Mouse (Mus musculus) gastrocnemius, postnatal 10 days (tissue): ENCODE measurements around the gene Ccni. TPM values are rescaled to one million over a fixed set of nuclear protein-coding genes. Genes with fewer than 3 reads are reported as not detected.

Experiments used
- DNase-seq: peaks from one replicate; pipeline ENCODE4 v3.0.0; 2021; ENCODE audit warnings: mixed read lengths
- total RNA-seq, 2 experiments: library from RNA; stranded (reverse); gene quantifications; 2 replicates each; pipeline ENCODE4 v1.2.3; 2021

The Ccni gene
- total RNA-seq, 2 experiments from 2014 or later = 117 to 125 TPM

DNA sequence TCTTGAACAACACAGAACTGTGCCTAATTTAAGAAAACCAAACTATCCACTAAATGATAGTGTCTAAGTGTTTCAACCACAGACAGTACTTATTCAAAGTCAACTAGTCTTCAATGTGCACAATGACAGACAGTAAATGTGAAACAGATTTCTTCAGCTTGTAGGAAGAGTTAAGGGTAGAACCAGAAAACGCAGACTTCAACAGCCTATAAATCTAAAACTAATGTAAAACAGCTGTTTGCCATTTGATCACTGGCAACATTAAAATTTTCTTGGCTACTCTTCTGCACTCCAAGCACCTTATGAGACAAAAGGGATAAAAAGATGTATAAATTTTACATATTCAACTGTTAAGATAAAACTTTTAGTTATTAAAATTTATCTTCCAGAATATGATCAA, 5.1 kb downstream of the Ccni start:
- DNase-seq = no peak

DNA sequence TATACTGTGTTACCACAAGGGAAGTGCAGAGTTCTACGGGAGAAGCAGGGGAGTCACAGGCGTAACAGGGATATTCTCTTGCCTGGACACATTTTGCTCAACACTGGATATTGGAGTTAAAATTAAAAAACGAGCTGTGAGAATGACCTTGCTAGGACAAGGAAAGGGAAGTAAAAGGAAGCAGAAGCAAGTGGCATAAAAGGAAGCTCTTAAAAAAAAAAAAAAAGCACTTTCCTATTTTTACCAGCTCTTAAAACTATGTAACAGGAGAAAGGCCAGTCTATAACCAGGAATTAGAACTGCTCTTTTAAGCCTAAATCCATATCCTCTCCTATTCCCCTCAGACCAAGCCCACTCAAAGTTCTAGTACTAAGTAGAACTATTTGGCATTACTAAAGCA, 8.1 kb downstream of the Ccni start:
- DNase-seq = no peak

DNA sequence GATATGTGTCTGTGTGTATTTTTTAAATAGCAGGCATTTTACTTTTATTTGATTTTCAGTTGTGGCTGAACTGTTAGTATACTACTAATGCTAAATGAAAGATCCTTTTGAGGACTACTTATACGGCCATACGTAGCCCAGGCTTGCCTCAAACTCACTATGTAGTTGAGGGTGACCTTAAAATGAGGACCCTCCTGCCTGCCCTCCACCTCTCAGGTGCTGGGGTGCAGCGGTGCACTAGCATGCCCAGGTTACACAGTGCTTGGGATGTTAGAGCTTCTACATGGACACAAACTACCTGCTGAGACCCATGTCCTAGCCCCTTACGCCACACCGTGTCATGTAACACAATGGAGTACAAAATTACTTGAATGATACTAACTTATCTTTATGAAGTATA, 15.9 kb downstream of the Ccni start:
- no peak for DNase-seq

DNA sequence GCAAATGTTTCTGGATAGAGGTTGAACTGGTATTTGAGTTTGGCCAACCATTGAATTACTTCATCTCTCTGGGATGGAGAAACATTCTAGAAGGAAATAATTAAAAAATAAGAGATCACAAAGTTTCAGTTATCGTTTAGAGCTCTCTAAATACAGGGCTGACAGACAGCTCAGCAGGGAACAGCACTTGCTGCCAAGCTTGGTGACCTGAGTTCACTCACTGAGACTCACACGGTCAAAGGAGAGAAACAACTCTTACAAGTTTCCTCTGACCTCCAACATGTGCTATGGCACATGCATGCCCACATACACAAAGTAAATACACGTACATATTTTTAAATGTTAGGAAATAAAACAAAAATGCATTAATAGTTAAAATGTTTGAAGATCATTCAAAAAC, 16.7 kb downstream of the Ccni start:
- DNase-seq = no peak

DNA sequence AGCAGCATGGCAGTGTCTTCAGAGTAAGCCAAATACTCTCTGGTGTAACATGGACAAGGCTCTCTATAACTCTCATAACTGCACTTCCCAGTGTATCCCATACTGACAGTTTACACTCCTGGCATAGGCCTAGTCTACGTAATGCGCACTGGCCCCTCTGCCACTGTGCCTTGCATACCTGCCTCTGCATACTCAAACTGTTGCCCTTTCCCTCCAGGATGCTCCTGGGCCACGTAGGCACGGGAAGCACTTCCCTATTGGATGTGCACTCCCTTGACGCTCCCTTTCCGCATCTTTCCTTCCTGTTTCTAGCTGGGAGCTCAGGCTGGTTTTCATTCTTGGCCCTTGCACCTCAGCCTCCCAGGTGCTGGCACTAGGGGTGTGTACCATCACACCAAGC, 21.7 kb downstream of the Ccni start:
- no peak for DNase-seq

DNA sequence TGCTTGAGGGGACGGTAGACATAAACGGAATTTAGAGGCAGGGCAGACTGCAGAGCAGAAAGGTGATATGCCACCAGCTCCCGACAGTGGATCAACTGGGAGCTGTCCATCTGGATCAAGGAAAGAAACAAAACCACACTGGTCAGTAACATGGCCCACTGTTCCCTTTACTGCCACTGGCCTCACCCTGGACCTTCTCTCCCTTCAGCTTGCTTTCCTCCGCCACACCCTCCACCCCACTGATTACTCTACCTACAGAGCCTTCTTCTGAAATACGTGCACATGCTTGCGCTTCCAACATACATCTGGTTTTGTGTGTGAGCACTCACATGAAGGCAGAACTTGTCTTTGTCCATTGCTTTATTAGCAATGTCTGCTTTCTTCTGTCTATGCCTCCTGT, 23.0 kb downstream of the Ccni start:
- no peak for DNase-seq

DNA sequence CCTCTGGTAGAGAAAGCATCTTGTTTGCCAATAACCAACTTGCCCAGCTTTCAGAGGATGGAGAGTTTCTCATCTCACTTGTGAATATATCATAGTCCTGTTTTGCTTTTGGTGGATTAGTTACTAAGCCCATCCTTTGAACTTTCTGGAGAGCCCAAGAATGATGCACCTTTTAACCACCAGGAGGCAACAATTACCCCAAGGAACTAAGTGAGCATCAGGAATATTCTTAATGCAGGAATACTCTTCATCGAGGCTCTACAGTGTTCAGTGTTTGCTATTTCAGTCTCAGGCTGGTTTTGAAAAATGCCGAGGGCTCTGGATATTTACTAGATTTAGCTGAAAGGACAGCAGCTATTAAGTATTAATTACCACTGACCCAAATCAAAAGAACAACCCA, 26.0 kb downstream of the Ccni start:
- no peak for DNase-seq

DNA sequence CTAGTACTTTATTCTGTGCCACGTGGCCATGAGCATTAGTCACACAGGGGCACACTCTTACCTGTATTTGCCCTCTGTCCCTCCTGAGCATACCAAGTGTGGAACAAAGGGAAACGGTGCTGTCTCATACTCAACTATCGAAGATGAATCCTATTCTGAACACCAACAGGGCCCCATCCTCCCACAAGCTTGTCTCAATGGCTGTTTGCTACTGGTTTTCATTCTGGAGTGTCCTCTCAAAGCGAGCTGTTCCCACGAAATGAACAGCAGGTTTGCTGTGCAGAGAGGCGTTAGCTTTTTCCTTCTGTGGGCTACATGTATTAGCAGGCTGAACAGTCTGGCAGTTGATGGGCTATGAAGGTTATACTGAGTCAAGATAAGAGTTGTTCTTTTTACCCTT, 27.7 kb downstream of the Ccni start:
- DNase-seq = no peak

DNA sequence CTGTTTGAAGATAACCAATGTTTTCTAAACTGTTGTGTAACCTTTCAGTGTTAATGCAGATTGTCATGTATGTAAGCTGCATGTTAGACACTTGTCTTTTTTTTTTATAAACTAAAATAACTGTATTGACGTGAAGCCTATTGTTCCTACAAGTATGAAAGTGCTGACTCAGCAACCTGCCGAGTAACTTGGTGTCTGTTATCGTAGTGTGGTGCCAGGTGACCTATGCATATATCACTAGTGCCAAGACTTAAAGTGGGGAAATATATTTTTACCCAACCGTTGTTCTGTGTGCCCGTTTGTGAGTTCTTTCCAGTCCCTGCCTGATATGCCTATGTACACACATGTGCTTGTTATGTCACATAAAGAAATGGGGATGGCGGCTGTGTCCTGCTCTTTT, 31.6 kb downstream of the Ccni start:
- DNase-seq = no peak

DNA sequence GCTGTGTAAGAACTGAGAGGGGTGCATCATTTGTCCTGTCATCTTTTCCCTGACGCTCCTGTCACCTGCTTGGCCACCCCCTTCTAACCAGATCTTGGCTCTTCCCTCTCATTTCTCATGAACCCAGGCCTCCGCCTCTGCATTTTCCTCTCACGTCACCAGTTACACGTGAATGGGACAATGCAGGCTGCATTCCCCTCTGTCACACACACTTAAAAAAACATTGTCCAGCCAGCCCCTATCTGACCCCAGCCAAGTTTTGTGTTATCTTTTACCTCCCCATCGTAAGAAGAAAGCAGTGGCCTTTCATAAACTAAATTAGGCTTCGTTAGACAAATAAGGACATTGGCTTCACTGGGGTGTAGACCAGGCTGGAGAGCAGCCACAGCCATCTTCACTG, 33.8 kb downstream of the Ccni start:
- no peak for DNase-seq

DNA sequence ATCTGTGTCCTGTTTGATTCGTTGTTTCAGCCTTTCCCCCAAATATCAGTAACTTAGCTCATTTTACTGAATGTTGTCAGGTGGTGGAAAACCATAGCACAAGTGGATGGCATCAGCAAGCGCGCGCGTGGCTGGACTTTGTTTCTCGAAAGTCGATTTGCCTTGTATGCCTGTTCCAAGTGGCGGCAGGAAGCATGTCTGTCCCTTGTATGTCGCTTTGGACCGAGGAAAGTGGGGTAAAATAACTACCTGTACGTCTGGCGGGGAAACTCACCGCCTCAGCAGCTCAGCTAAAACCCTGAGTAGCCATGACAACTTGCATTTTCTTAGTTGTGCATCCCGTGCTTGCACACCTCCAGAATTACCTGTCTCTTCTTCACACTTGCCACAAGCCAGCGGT, 34.9 kb downstream of the Ccni start:
- DNase-seq = no peak

DNA sequence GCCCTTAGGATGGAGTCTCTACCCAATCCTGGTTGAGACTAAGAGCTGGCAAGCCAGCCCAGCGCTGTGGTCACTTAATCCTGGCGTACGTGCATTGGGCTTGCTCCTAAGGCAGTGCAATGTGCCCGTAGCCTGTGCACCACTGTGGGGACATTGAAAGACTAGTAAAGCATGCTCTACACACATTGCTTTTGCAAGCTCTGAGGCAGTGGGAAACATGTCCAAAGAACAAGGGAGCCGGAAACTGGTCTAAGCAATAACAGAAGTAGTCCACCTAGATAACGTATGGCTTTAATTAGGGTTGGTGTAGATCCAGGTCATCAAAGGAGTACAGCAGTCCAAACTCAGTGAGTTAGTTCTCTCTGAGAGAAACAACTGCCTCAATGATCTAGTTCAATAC, 37.6 kb downstream of the Ccni start:
- DNase-seq = no peak

DNA sequence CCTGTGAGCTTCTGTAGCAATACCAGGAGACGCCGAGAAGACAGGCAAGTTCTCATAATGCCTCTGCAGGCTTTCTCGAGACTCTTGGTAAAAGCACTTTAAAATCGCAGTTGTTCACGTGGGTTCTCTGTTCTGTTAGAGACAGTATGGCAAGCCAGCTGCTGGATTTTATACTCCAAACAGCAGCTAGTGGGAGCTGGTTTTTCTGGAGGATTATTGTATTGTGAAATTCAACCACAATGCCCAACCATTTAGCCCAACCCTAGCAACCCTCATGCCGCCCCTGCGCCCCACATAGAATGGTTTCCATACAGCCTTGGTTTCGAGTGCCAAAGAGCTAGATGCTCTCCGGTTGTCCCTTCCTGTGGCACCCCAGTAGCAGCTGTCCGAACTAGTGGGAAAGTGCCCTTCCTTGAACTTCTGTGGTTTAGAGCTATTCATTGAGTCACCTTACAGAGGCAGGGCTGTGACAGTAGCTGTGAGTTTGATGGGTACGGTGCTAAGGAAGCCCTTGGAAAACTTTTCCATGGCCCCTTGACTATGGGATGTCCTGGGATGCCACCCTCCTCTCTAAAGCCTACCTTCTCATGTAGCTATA, 38.3 kb downstream of the Ccni start:
- peak; percentile 2 for DNase-seq

DNA sequence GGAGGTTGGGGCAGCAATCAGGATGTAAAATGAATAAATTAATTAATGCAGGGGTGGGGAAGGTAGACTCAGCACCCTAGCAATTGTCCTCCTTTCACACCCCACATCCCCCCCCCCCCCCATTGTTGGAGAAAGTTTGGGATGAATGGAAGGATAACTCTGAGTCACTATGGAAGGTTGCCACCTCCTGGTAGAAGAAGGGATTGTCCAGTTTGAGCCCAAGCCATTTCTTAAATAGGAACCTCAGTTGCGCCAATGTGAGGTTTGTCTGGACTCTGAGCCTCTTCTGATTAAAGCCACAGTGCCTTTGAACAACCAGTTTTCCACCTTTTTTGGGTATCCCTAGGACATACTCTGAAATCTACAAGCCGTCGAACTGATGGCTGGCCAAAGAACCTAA, 42.8 kb downstream of the Ccni start:
- peak; percentile 55 for DNase-seq

DNA sequence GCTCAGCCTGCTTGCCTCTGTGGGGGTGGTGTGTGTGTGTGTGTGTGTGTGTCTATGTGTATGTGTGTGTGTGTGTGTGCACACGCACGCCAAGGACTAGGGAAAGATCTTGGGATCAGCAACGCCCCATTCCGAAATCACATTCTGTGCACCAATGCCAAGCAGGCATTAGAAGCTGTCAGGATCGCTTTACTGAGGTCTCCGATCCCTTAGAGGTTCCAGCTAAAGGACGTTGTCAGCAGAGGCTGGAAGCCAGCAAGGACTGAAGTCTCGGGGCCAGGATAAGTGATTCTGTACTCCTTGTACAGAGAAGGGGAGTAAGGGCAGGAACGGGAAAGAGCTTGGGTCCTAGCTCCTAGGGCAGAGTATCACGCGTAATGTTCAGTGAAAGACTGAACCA, 51.9 kb downstream of the Ccni start:
- DNase-seq = no peak

DNA sequence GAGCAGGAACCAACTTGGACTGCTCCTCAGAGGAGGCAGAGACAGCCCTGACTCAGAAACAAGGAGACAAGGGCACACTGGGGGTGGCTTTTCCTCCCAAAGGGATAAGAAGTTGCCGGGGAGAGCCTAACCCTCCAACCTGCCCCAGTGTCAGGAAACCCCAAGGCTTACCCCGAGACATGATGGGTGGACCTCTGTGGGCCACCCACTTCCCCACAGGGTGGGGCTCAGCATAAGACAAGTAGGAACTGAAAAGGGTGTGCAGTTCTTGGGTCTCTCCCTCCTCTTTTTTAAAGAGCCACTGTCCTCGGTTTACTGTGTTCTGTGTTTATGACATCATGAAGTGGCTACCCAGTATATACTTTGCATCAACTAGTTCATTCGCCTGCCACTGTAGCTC, 53.8 kb downstream of the Ccni start:
- DNase-seq = no peak

DNA sequence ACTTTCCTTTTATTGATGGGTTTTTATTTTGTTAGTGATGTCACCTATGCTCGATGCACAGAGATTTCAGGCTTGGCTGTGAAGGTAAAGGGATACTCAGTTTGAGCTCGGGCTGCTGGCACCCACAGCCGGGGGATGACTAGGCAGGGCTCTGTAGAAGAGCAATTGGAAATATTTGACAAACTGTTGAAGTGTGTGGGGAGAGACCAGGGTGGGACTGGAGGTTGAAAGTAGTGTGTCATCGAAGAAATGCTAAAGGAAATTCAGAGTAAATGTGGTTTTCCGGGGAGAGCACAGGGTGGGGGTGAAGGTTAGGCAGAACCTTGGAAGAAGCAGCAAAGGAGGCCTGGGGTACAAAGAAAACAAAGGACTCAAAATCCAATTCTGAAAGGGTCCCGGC, 54.3 kb downstream of the Ccni start:
- no peak for DNase-seq

DNA sequence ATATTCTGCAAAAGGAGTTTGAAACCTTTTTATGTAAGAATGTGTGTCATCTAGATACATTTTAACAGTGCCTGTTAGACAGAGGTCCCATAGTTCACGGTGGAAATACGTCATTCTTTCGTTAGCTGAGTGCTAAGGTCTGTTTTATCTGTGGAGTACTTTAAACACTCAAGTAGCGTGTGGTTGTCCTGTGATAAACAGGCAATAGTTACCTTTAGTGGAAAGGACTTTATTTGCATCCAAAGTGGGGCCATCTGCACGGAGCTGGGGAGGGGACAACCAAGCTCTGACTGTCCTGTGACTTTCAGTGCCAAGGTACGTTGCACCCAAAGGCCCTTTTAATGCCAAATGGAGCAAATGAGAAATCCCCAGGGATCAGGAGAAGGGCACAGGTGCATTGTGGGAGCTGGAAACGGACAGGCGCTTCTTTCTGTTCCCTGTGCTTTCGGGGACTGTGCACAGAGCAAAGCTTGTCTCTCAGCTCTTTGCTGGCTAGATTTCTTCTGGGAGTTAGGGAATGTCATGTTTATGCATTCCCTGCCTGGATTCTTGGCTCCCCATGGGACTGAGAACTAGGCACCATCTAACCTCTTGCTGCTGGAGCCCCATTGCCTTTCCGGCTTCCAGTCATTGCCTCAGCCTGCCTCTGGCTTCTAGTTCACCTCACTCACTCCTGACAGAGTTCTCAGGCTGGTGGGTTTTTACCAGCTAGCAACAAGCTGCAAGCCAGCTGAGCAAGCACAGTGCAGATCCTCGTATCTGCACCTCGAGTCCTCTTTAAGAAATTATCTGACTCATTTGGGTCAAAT, 56.1 kb downstream of the Ccni start:
- no peak for DNase-seq

DNA sequence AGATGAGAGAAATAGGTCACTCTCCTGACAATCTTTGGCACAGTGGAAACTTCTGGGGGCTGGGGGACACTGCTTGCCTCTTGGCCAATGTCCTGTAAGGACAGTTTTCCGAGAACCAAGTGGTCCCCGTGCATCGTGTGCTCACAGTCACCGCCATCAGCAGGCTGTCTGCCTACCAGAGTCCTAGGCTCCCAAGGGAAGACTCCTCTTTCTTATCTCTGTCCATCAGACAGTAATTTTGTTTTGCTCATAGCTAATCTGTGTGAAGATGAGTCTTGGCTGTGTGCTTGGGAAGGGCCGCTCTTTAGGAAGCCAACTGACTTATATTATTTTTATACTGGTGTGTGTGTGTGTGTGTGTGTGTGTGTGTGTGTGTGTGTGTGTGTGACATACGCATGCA, 60.8 kb downstream of the Ccni start:
- no peak for DNase-seq

DNA sequence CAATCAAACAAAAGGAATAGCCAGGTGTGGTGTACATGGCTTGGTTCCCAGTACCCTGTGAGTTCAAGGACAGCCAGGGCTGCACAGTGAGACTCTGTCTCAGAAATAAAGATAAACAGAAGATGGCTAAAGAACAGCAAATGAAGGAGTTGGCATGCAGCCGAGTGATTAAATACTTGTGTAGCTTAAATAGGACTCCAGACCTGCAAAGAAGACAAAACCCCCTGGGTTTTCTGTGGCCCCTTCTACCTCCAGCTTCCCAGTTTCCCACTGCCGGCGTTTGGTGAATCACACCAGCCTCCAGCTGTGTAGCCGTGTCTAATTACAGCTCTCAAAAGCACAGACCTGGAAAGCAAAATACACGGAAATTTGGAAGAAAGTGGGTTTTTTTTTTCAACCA, 61.4 kb downstream of the Ccni start:
- DNase-seq = no peak

DNA sequence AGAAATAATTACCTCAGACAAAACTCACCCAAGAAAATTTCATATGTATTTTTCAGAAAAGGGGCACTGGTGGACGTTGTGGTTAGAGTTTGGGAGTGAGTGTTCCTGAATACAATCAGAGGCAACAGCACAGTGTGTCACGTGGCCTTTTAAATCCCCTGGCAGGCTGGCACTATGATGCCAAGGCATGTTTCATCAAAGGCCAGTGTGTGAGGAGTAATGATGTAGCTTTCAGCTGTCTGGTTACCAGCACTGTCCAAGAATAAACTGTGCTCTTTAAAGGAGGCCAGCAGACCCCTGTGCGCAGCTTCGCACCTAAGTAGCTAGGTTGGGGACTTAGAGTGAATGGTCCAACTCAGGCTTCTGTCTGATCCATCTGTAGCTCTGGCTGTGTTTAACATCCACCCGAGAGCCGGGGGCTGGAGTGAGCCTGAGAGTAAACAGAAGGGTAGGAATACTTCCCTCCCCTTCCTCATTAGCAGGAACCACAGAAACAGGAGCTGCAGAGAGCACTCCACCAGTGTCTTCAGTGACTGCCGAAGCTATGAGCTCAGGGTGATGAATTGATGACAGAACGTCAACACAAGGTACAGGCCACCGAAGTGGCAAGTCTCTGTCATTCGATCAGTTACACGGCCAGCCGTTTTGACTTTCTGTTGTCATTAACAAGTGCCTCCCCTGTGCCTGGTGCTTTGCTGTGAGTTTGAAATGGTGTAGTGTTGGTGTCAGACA, 62.8 kb downstream of the Ccni start:
- DNase-seq = no peak

DNA sequence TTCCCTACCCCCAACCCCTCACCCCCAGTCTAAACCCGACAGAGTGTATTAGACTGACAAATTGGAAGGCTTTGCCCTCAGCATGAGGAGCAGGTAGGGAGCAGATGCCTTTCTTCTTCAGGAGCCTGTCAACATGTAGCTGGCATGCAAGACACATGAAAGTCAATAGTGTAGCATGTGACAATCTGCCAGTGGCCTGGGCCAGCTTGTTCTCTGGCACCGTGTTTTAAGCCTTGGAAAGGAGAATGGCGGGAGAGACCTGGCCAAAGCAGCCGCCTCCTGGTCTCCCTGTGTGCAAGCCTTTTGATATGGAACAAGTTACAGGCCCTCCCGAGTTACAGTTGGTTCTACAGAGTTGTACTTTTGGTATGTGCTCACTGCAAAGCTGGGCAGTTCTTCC, 65.5 kb downstream of the Ccni start:
- DNase-seq = no peak

DNA sequence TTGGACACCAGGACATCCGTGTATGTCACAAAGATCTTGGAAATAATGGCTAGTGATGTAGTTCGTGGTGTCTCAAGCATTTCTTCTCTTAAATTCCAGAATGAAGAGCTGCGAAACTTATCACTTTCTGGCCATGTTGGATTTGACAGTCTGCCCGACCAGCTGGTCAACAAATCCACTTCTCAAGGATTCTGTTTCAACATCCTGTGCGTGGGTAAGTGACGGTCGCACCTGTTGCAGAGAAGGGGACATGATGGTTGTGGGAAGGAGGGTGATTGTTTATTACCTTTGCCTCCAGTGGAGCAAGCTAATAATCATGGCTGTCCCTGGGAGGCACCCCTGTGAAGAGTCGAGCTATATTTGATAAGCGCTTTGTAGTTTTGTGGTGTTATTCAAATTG, 66.9 kb downstream of the Ccni start:
- no peak for DNase-seq
